Mouse (Mus musculus) liver, postnatal 0 days (tissue): ENCODE measurements around the gene Atp5c1.

ENCODE experiments used
- CTCF ChIP-seq: sonication (generic); IDR thresholded peaks from 2 replicates; pipeline ENCODE4 v1.5.1; 2016; ENCODE audit warnings: antibody characterized with exemption, low read depth
- EP300 ChIP-seq: IDR thresholded peaks from 2 replicates; pipeline ENCODE4 v1.6.1; 2016; ENCODE audit warnings: antibody characterized with exemption, low read depth, mild to moderate bottlenecking

GRCm38 (mm10) chr2:10009671-10010254, 70.5 kb downstream of the Atp5c1 start:
- TF ChIP-seq CTCF = no peak
- TF ChIP-seq EP300 = no peak
